Mouse (Mus musculus) midbrain, embryonic 14.5 days (tissue): Measurements from ENCODE around the gene Ets1. TPM values are rescaled to one million over a fixed set of nuclear protein-coding genes. Genes with fewer than 3 reads are reported as not detected.

Source experiments
- ATAC-seq: fragments of 200-750 bp; cut with Nextera tagmentation; 2 replicates; pipeline ENCODE4 v1.8.0; 2017; ENCODE audit warnings: moderate number of reproducible peaks, moderate library complexity; ENCODE audit not compliant: low FRiP score, low TSS enrichment
- DNase-seq: peaks from one replicate; pipeline ENCODE4 v3.0.0-alpha.2; 2015
- H3K27ac ChIP-seq: fragments of 300-500 bp; sonication (generic); replicated peaks from 2 replicates; pipeline ENCODE4 v1.5.1; 2014; ENCODE audit warnings: mild to moderate bottlenecking, low read depth, low read length, moderate library complexity
- H3K27me3 ChIP-seq: fragments of 300-500 bp; sonication (generic); 2 replicates; pipeline ENCODE4 v1.6.1; 2014; ENCODE audit warnings: low read length, control low read depth, mixed read lengths; ENCODE audit not compliant: control insufficient read depth, insufficient read depth
- H3K36me3 ChIP-seq: fragments of 300-500 bp; sonication (generic); 2 replicates; pipeline ENCODE4 v1.6.1; 2014; ENCODE audit warnings: low read length, control low read depth; ENCODE audit not compliant: control insufficient read depth, insufficient read depth
- H3K4me1 ChIP-seq: fragments of 300-500 bp; sonication (generic); 2 replicates; pipeline ENCODE4 v1.6.1; 2014; ENCODE audit warnings: mild to moderate bottlenecking, antibody characterized with exemption, low read length, control low read depth; ENCODE audit not compliant: control insufficient read depth, insufficient read depth
- H3K4me2 ChIP-seq: fragments of 300-500 bp; sonication (generic); 2 replicates; pipeline ENCODE4 v1.6.1; 2014; ENCODE audit warnings: mild to moderate bottlenecking, low read length, moderate library complexity
- H3K4me3 ChIP-seq: fragments of 300-500 bp; sonication (generic); replicated peaks from 2 replicates; pipeline ENCODE4 v1.5.1; 2014; ENCODE audit warnings: low read depth, low read length
- H3K9ac ChIP-seq: fragments of 300-500 bp; sonication (generic); replicated peaks from 2 replicates; pipeline ENCODE4 v1.6.1; 2014; ENCODE audit warnings: mild to moderate bottlenecking, low read length, moderate library complexity
- H3K9me3 ChIP-seq: fragments of 300-500 bp; sonication (generic); 2 replicates; pipeline ENCODE4 v1.6.1; 2016; ENCODE audit warnings: low read length, control low read depth, mixed read lengths; ENCODE audit not compliant: control insufficient read depth
- WGBS: fragments of 180-500 bp; shearing (Covaris S2); extraction: QIAGEN DNeasy Blood & Tissue Kit; methylation state at CpG from one replicate; pipeline ENCODE4 v1.1.7; 2014; 5-methylcytosine and 5-hydroxymethylcytosine counted together
- polyA plus RNA-seq: library from polyadenylated mRNA; unstranded; fragments of >200 nt; fragmentation: Nextera tagmentation; extraction: Ambion mirVana; gene quantifications from 2 replicates; pipeline ENCODE4 v1.2.1, GENCODE M21; 2014

Gene Ets1
- 8.3 and 19.6 TPM in 2 replicates for polyA plus RNA-seq

GRCm38 (mm10) chr9:32635627-32636385, at the start of gene Ets1:
Gene Ets1 (plus strand): TSS chr9:32636221.
- Histone ChIP-seq H3K27ac (no peak within 1 kb of the TSS), H3K27me3 (peaks cover 21% of the 10 kb centered on the region; the same call in 1 of the 2 replicates), H3K4me3 (0 out of 2 replicates have a peak within 1 kb of the TSS, but pooled peaks have one; percentile 5), H3K9ac (no peak within 1 kb of the TSS), H3K36me3 (no peaks in the 10 kb centered on the region), H3K4me1 (no peaks in the 10 kb centered on the region), H3K9me3 (no peaks in the 10 kb centered on the region), H3K4me2 (peak within 1 kb of the TSS; percentile 22)
- DNase-seq (peak; percentile 54), ATAC-seq (no peak)
- 1% methylated on average over 10 of the region's 10 CpGs for WGBS

- no peak overlapping the region for H3K9ac ChIP-seq
- 9% methylated on average over 8 of the region's 8 CpGs for WGBS
- ATAC-seq (0 out of 2 replicates have a peak, but pooled peaks have one; percentile 53), DNase-seq (peak; percentile 92)
- H3K9me3 ChIP-seq = no peaks in the 10 kb centered on the region
- H3K4me3 ChIP-seq = no peak overlapping the region
- peaks cover 4% of the 10 kb centered on the region for H3K4me1 ChIP-seq
- peaks cover 11% of the 10 kb centered on the region for H3K27me3 ChIP-seq
- no peak overlapping the region for H3K4me2 ChIP-seq
- no peaks in the 10 kb centered on the region for H3K36me3 ChIP-seq
- no peak overlapping the region for H3K27ac ChIP-seq
Observed at GRCm38 (mm10) chr9:32589900-32590299, 46.1 kb upstream of the Ets1 start.

GRCm38 (mm10) chr9:32590571-32590970, 45.5 kb upstream of the Ets1 start:
- no peaks in the 10 kb centered on the region for H3K36me3 ChIP-seq
- H3K4me3 ChIP-seq = no peak overlapping the region
- no peak overlapping the region for H3K4me2 ChIP-seq
- WGBS = 30% methylated on average over 5 of the region's 5 CpGs
- H3K9ac ChIP-seq = no peak overlapping the region
- no peak overlapping the region for H3K27ac ChIP-seq
- peaks cover 11% of the 10 kb centered on the region for H3K27me3 ChIP-seq
- DNase-seq = peak; percentile 82
- H3K4me1 ChIP-seq = peaks cover 4% of the 10 kb centered on the region
- H3K9me3 ChIP-seq = no peaks in the 10 kb centered on the region
- no peak for ATAC-seq

- H3K9ac ChIP-seq = no peak overlapping the region
- no peak overlapping the region for H3K4me2 ChIP-seq
- H3K27me3 ChIP-seq = peaks cover 11% of the 10 kb centered on the region
- H3K36me3 ChIP-seq = no peaks in the 10 kb centered on the region
- peak; percentile 92 for DNase-seq
- peaks cover 4% of the 10 kb centered on the region for H3K4me1 ChIP-seq
- no peak overlapping the region for H3K4me3 ChIP-seq
- H3K27ac ChIP-seq = no peak overlapping the region
- H3K9me3 ChIP-seq = no peaks in the 10 kb centered on the region
- 7% methylated on average over 14 of the region's 14 CpGs for WGBS
- peak; percentile 82; the same call in 1 of the 2 replicates for ATAC-seq
Observed at GRCm38 (mm10) chr9:32591732-32592582, 44.1 kb upstream of the Ets1 start.

GRCm38 (mm10) chr9:32592583-32592890, 43.5 kb upstream of the Ets1 start:
- 8% methylated on average over 2 of the region's 2 CpGs for WGBS
- DNase-seq (peak; percentile 44), ATAC-seq (no peak)
- peaks cover 4% of the 10 kb centered on the region for H3K4me1 ChIP-seq
- H3K36me3 ChIP-seq = no peaks in the 10 kb centered on the region
- no peak overlapping the region for H3K4me2 ChIP-seq
- no peak overlapping the region for H3K27ac ChIP-seq
- H3K4me3 ChIP-seq = no peak overlapping the region
- peaks cover 11% of the 10 kb centered on the region for H3K27me3 ChIP-seq
- no peak overlapping the region for H3K9ac ChIP-seq
- no peaks in the 10 kb centered on the region for H3K9me3 ChIP-seq

GRCm38 (mm10) chr9:32593816-32594215, 42.2 kb upstream of the Ets1 start:
- Histone ChIP-seq H3K27ac (no peak overlapping the region), H3K4me3 (no peak overlapping the region), H3K36me3 (no peaks in the 10 kb centered on the region), H3K27me3 (peaks cover 11% of the 10 kb centered on the region), H3K4me2 (no peak overlapping the region), H3K9ac (no peak overlapping the region), H3K4me1 (peaks cover 4% of the 10 kb centered on the region), H3K9me3 (no peaks in the 10 kb centered on the region)
- ATAC-seq (no peak), DNase-seq (no peak)
- 21% methylated on average over 1 of the region's 1 CpGs for WGBS

- no peak for DNase-seq
- peaks cover 11% of the 10 kb centered on the region for H3K27me3 ChIP-seq
- no peak overlapping the region for H3K9ac ChIP-seq
- no peak overlapping the region for H3K4me3 ChIP-seq
- H3K4me1 ChIP-seq = peaks cover 4% of the 10 kb centered on the region
- no peaks in the 10 kb centered on the region for H3K9me3 ChIP-seq
- H3K4me2 ChIP-seq = no peak overlapping the region
- 42% methylated on average over 4 of the region's 4 CpGs for WGBS
- no peak overlapping the region for H3K27ac ChIP-seq
- H3K36me3 ChIP-seq = no peaks in the 10 kb centered on the region
- ATAC-seq = no peak
Observed at GRCm38 (mm10) chr9:32594346-32594745, 41.7 kb upstream of the Ets1 start.

- no peak overlapping the region for H3K27ac ChIP-seq
Observed at GRCm38 (mm10) chr9:32595076-32595820, 40.8 kb upstream of the Ets1 start.

More at GRCm38 (mm10) chr9:32595076-32595820, 40.8 kb upstream of the Ets1 start:
- WGBS = 57% methylated on average over 7 of the region's 7 CpGs
- H3K4me1 ChIP-seq = peaks cover 4% of the 10 kb centered on the region
- DNase-seq = no peak
- no peaks in the 10 kb centered on the region for H3K36me3 ChIP-seq
- H3K27me3 ChIP-seq = peaks cover 11% of the 10 kb centered on the region
- no peak overlapping the region for H3K4me2 ChIP-seq
- no peaks in the 10 kb centered on the region for H3K9me3 ChIP-seq
- no peak for ATAC-seq
- no peak overlapping the region for H3K9ac ChIP-seq
- H3K4me3 ChIP-seq = no peak overlapping the region
